In the genomic region with DNA sequence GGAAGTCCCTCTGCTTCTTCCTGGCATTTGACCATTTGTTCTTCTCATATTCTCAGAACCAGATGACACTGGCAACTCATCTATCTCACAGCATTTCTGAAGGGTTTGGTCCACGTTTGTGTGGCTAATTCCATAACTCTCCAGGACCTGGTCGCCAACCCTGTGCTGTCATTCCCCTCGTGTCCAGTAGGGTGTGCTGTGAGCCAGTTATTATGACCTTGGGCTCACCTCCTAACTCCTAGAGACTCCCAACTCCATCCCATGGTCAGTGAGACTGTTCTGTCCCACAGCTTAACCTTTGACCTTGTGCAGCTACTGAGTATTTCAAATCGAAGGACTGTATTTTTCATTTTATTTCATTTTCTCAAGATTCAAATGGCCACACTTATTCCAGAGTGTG, we compare ENCODE assay signal across 8 mouse cellular contexts. TPM values are rescaled to one million over a fixed set of nuclear protein-coding genes. Genes with fewer than 3 reads are reported as not detected.
DNase-seq lines count a peak whose midpoint lies in the region; ATAC-seq and TF ChIP-seq lines count a peak whose summit lies in the region.

No protein-coding gene starts in this region.

- no peak for TF ChIP-seq POLR2A in cortical plate, adult 2 months (IDR thresholded peaks at IDR 0.05; ENCODE audit: extremely low read depth, insufficient read depth, low read length)

- no peaks in the 10 kb centered on the region for H3K36me3 ChIP-seq in forebrain, postnatal 0 days (ENCODE audit: insufficient read depth)
- H3K36me3 ChIP-seq in forebrain, embryonic 16.5 days (ENCODE audit: control insufficient read depth, insufficient read depth) = no peaks in the 10 kb centered on the region
- H3K36me3 ChIP-seq in heart, embryonic 10.5 days = no peaks in the 10 kb centered on the region
- no peaks in the 10 kb centered on the region for H3K36me3 ChIP-seq in splenic B cell, adult 2 months (ENCODE audit: control insufficient read depth, insufficient read depth, low read length, poor library complexity, severe bottlenecking)

- no peak overlapping the region for H3K9ac ChIP-seq in forebrain, postnatal 0 days
- H3K9ac ChIP-seq in forebrain, embryonic 16.5 days (replicated peaks; ENCODE audit: low read depth, low read length) = no peak overlapping the region

- WGBS in forebrain, postnatal 0 days = 5% methylated on average over 4 of the region's 4 CpGs
- 2% methylated on average over 4 of the region's 4 CpGs for WGBS in forebrain, embryonic 16.5 days
- WGBS in heart, embryonic 10.5 days = 9% methylated on average over 4 of the region's 4 CpGs

- H3K4me3 ChIP-seq in forebrain, postnatal 0 days (ENCODE audit: low read depth, low read length) = no peak overlapping the region
- H3K4me3 ChIP-seq in forebrain, embryonic 16.5 days (replicated peaks; ENCODE audit: low read length) = no peak overlapping the region
- H3K4me3 ChIP-seq in cortical plate, adult 2 months (ENCODE audit: insufficient read depth, low read length) = no peak overlapping the region
- H3K4me3 ChIP-seq in heart, embryonic 10.5 days = no peak overlapping the region

- H3K9me3 ChIP-seq in forebrain, postnatal 0 days (ENCODE audit: low read length) = no peaks in the 10 kb centered on the region
- no peaks in the 10 kb centered on the region for H3K9me3 ChIP-seq in forebrain, embryonic 16.5 days (ENCODE audit: control insufficient read depth, low read length)
- H3K9me3 ChIP-seq in heart, embryonic 10.5 days = no peaks in the 10 kb centered on the region

- peak; percentile 69 for DNase-seq in forebrain, postnatal 0 days
- peak; percentile 83 for DNase-seq in adipocyte (ENCODE audit: low spot score)
- DNase-seq in heart, embryonic 10.5 days (ENCODE audit: low spot score) = peak; percentile 84
- DNase-seq in left cerebral cortex, adult 18-20 months (ENCODE audit: low spot score in 2 of 2) = peak; percentile 69 to 79
- DNase-seq in splenic B cell, adult 2 months (ENCODE audit: low read depth, low spot score) = peak; percentile 80

- no peak for ATAC-seq in forebrain, postnatal 0 days
- ATAC-seq in forebrain, embryonic 16.5 days = no peak
- 0 out of 2 replicates have a peak, but pooled peaks have one; percentile 43 for ATAC-seq in monocyte, adult 5-6 weeks (replicated peaks; ENCODE audit: insufficient number of reproducible peaks, low FRiP score, low TSS enrichment, poor library complexity, severe bottlenecking)

- H3K27me3 ChIP-seq in forebrain, postnatal 0 days (ENCODE audit: insufficient read depth, low read length) = no peaks in the 10 kb centered on the region
- H3K27me3 ChIP-seq in forebrain, embryonic 16.5 days (replicated peaks; ENCODE audit: control insufficient read depth, insufficient read depth, low read length) = no peaks in the 10 kb centered on the region
- peaks cover 12% of the 10 kb centered on the region for H3K27me3 ChIP-seq in heart, embryonic 10.5 days (ENCODE audit: insufficient read depth, poor library complexity, severe bottlenecking)
- H3K27me3 ChIP-seq in splenic B cell, adult 2 months (ENCODE audit: control insufficient read depth, insufficient read depth, low read length, poor library complexity, severe bottlenecking) = no peaks in the 10 kb centered on the region

- no peak overlapping the region for H3K27ac ChIP-seq in forebrain, postnatal 0 days (ENCODE audit: low read depth, low read length)
- H3K27ac ChIP-seq in forebrain, embryonic 16.5 days (ENCODE audit: low read length) = no peak overlapping the region
- H3K27ac ChIP-seq in cortical plate, adult 2 months (ENCODE audit: insufficient read depth, low read length) = no peak overlapping the region
- no peak overlapping the region for H3K27ac ChIP-seq in heart, embryonic 10.5 days

- TF ChIP-seq CTCF in forebrain, postnatal 0 days (IDR thresholded peaks at IDR 0.05; ENCODE audit: low read depth) = peak; percentile 95
- TF ChIP-seq CTCF in cortical plate, adult 2 months (IDR thresholded peaks at IDR 0.05; ENCODE audit: extremely low read depth, insufficient read depth, low read length) = peak; percentile 98

- H3K4me1 ChIP-seq in forebrain, postnatal 0 days (ENCODE audit: insufficient read depth) = no peaks in the 10 kb centered on the region
- peaks cover 3% of the 10 kb centered on the region; the same call in 1 of the 2 replicates for H3K4me1 ChIP-seq in forebrain, embryonic 16.5 days (replicated peaks; ENCODE audit: control insufficient read depth, insufficient read depth, low read length)
- H3K4me1 ChIP-seq in cortical plate, adult 2 months (ENCODE audit: control insufficient read depth, insufficient read depth, low read length) = no peaks in the 10 kb centered on the region
- peaks cover 7% of the 10 kb centered on the region; the same call in 1 of the 2 replicates for H3K4me1 ChIP-seq in heart, embryonic 10.5 days

- H3K4me2 ChIP-seq in forebrain, postnatal 0 days (ENCODE audit: low read depth) = no peak overlapping the region
- no peak overlapping the region for H3K4me2 ChIP-seq in forebrain, embryonic 16.5 days (ENCODE audit: low read length)

RNA-seq across cellular contexts. Expression of a gene that starts 3.6 kb away (rescaled TPM):
- 0.38 TPM in 1 of 2 replicates, not detected in the other for total RNA-seq in forebrain, postnatal 0 days (2014; rRNA removed)
- 0.13 and 0.24 TPM in 2 replicates for polyA plus RNA-seq in forebrain, postnatal 0 days (2015; fragmentation: Nextera tagmentation; extraction: Ambion mirVana)
- polyA plus RNA-seq in forebrain, embryonic 16.5 days (2015; fragmentation: Nextera tagmentation; extraction: Ambion mirVana) = not detected in 2 replicates
- polyA plus RNA-seq in cortical plate, adult 2 months (2012; rRNA removed) = 0.23 and 0.32 TPM in 2 replicates
- polyA plus RNA-seq in heart, embryonic 10.5 days (2016; fragmentation: Nextera tagmentation; extraction: Ambion mirVana) = 0.09 TPM in 1 of 2 replicates, not detected in the other
- total RNA-seq in left cerebral cortex, adult 18-20 months (2021) = not detected
- not detected in 3 replicates for total RNA-seq in monocyte, adult 5-6 weeks (2017)

RNA-seq across cellular contexts. Expression of a gene that starts 4.4 kb away (rescaled TPM):
- 26.0 and 31.2 TPM in 2 replicates for total RNA-seq in forebrain, postnatal 0 days (2014; rRNA removed)
- polyA plus RNA-seq in forebrain, postnatal 0 days (2015; fragmentation: Nextera tagmentation; extraction: Ambion mirVana) = 49.9 and 51.7 TPM in 2 replicates
- 44.9 and 50.1 TPM in 2 replicates for polyA plus RNA-seq in forebrain, embryonic 16.5 days (2015; fragmentation: Nextera tagmentation; extraction: Ambion mirVana)
- 45.2 and 49.1 TPM in 2 replicates for polyA plus RNA-seq in cortical plate, adult 2 months (2012; rRNA removed)
- 42.3 and 43.9 TPM in 2 replicates for polyA plus RNA-seq in heart, embryonic 10.5 days (2016; fragmentation: Nextera tagmentation; extraction: Ambion mirVana)
- 10 to 100 TPM; 59.0 to 59.7 TPM for total RNA-seq in left cerebral cortex, adult 18-20 months (2021)
- total RNA-seq in monocyte, adult 5-6 weeks (2017) = 26.0 to 48.0 TPM (median 33.6 TPM) in 3 replicates

RNA-seq across cellular contexts. Expression of a gene that starts 29.3 kb away (rescaled TPM):
- 35.9 and 43.7 TPM in 2 replicates for total RNA-seq in forebrain, postnatal 0 days (2014; rRNA removed)
- polyA plus RNA-seq in forebrain, postnatal 0 days (2015; fragmentation: Nextera tagmentation; extraction: Ambion mirVana) = 80.9 and 87.5 TPM in 2 replicates
- polyA plus RNA-seq in forebrain, embryonic 16.5 days (2015; fragmentation: Nextera tagmentation; extraction: Ambion mirVana) = 52.3 and 56.7 TPM in 2 replicates
- 89.8 and 99.6 TPM in 2 replicates for polyA plus RNA-seq in cortical plate, adult 2 months (2012; rRNA removed)
- 19.3 and 24.4 TPM in 2 replicates for polyA plus RNA-seq in heart, embryonic 10.5 days (2016; fragmentation: Nextera tagmentation; extraction: Ambion mirVana)
- total RNA-seq in left cerebral cortex, adult 18-20 months (2021) = 10 to 100 TPM; 43.2 to 44.2 TPM
- not detected in 3 replicates for total RNA-seq in monocyte, adult 5-6 weeks (2017)

RNA-seq across cellular contexts. Expression of a gene that starts 41.8 kb away (rescaled TPM):
- total RNA-seq in forebrain, postnatal 0 days (2014; rRNA removed) = 111 and 124 TPM in 2 replicates
- polyA plus RNA-seq in forebrain, postnatal 0 days (2015; fragmentation: Nextera tagmentation; extraction: Ambion mirVana) = 93.4 and 110 TPM in 2 replicates
- polyA plus RNA-seq in forebrain, embryonic 16.5 days (2015; fragmentation: Nextera tagmentation; extraction: Ambion mirVana) = 103 and 125 TPM in 2 replicates
- 146 and 163 TPM in 2 replicates for polyA plus RNA-seq in cortical plate, adult 2 months (2012; rRNA removed)
- 101 and 104 TPM in 2 replicates for polyA plus RNA-seq in heart, embryonic 10.5 days (2016; fragmentation: Nextera tagmentation; extraction: Ambion mirVana)
- total RNA-seq in left cerebral cortex, adult 18-20 months (2021) = 100 to 1,000 TPM; 141 to 151 TPM
- total RNA-seq in monocyte, adult 5-6 weeks (2017) = 57.8 to 60.2 TPM (median 58.8 TPM) in 3 replicates
